Mouse (Mus musculus): ENCODE results near the gene Hcfc2. TPM values are rescaled to one million over a fixed set of nuclear protein-coding genes. Genes with fewer than 3 reads are reported as not detected.

The Hcfc2 gene
- 11.4 and 16.3 TPM in 2 replicates for polyA plus RNA-seq (2015; fragmentation: Nextera tagmentation; extraction: Ambion mirVana)

GRCm38 (mm10) chr10:82695956-82696355 lies at the start of gene Hcfc2:
Gene Hcfc2 (plus strand): TSS chr10:82696160.
- ATAC-seq (ENCODE audit: low read depth) (no peak), DNase-seq (no peak)
- Histone ChIP-seq H3K9ac (no peak within 1 kb of the TSS), H3K4me3 (replicated peaks) (no peak within 1 kb of the TSS), H3K36me3 (no peaks in the 10 kb centered on the region), H3K4me1 (replicated peaks) (peaks cover 39% of the 10 kb centered on the region), H3K27me3 (peaks cover 7% of the 10 kb centered on the region), H3K9me3 (replicated peaks) (no peaks in the 10 kb centered on the region), H3K27ac (peak within 1 kb of the TSS; percentile 6; the same call in 1 of the 2 replicates), H3K4me2 (no peak within 1 kb of the TSS)
- WGBS (ENCODE audit: insufficient replicate concordance), result 25% methylated on average over 5 of the region's 5 CpGs

- WGBS (ENCODE audit: insufficient replicate concordance), result 68% methylated on average over 17 of the region's 17 CpGs
- no peak overlapping the region for H3K9ac ChIP-seq
- no peaks in the 10 kb centered on the region for H3K9me3 ChIP-seq (replicated peaks)
- DNase-seq, result no peak
- no peak overlapping the region for H3K4me3 ChIP-seq (replicated peaks)
- H3K27ac ChIP-seq, result no peak overlapping the region
- peaks cover 61% of the 10 kb centered on the region for H3K36me3 ChIP-seq
- ATAC-seq (ENCODE audit: low read depth), result no peak
- no peak overlapping the region for H3K4me2 ChIP-seq
- no peaks in the 10 kb centered on the region for H3K4me1 ChIP-seq (replicated peaks)
- no peaks in the 10 kb centered on the region for H3K27me3 ChIP-seq
Measured at GRCm38 (mm10) chr10:82647205-82647811, 48.7 kb upstream of the Hcfc2 start.

GRCm38 (mm10) chr10:82651221-82651620 lies 44.7 kb upstream of the Hcfc2 start:
- DNase-seq, result no peak
- Histone ChIP-seq H3K9ac (no peak overlapping the region), H3K27me3 (no peaks in the 10 kb centered on the region), H3K4me1 (replicated peaks) (no peaks in the 10 kb centered on the region), H3K9me3 (replicated peaks) (no peaks in the 10 kb centered on the region), H3K27ac (no peak overlapping the region), H3K36me3 (peaks cover 26% of the 10 kb centered on the region), H3K4me2 (no peak overlapping the region), H3K4me3 (replicated peaks) (no peak overlapping the region)
- ATAC-seq (ENCODE audit: low read depth), result no peak
- 83% methylated on average over 5 of the region's 5 CpGs for WGBS (ENCODE audit: insufficient replicate concordance)

- Histone ChIP-seq H3K36me3 (peaks cover 14% of the 10 kb centered on the region), H3K9me3 (replicated peaks) (no peaks in the 10 kb centered on the region), H3K4me3 (replicated peaks) (no peak overlapping the region), H3K27me3 (no peaks in the 10 kb centered on the region), H3K27ac (no peak overlapping the region), H3K4me1 (replicated peaks) (no peaks in the 10 kb centered on the region), H3K4me2 (no peak overlapping the region), H3K9ac (no peak overlapping the region)
- DNase-seq (no peak), ATAC-seq (ENCODE audit: low read depth) (no peak)
- 62% methylated on average over 5 of the region's 5 CpGs for WGBS (ENCODE audit: insufficient replicate concordance)
Measured at GRCm38 (mm10) chr10:82652625-82653024, 43.3 kb upstream of the Hcfc2 start.

GRCm38 (mm10) chr10:82654581-82654980 lies 41.4 kb upstream of the Hcfc2 start:
- DNase-seq (no peak), ATAC-seq (ENCODE audit: low read depth) (no peak)
- Histone ChIP-seq H3K4me1 (replicated peaks) (no peaks in the 10 kb centered on the region), H3K4me2 (no peak overlapping the region), H3K27me3 (no peaks in the 10 kb centered on the region), H3K9ac (no peak overlapping the region), H3K9me3 (replicated peaks) (no peaks in the 10 kb centered on the region), H3K4me3 (replicated peaks) (no peak overlapping the region), H3K36me3 (peaks cover 8% of the 10 kb centered on the region), H3K27ac (no peak overlapping the region)
- 78% methylated on average over 3 of the region's 3 CpGs for WGBS (ENCODE audit: insufficient replicate concordance)

- WGBS (ENCODE audit: insufficient replicate concordance), result 71% methylated on average over 8 of the region's 8 CpGs
- no peak overlapping the region for H3K4me2 ChIP-seq
- no peak overlapping the region for H3K4me3 ChIP-seq (replicated peaks)
- no peaks in the 10 kb centered on the region for H3K27me3 ChIP-seq
- no peak for DNase-seq
- H3K4me1 ChIP-seq (replicated peaks), result peaks cover 3% of the 10 kb centered on the region
- H3K36me3 ChIP-seq, result no peaks in the 10 kb centered on the region
- no peak for ATAC-seq (ENCODE audit: low read depth)
- no peak overlapping the region for H3K9ac ChIP-seq
- H3K9me3 ChIP-seq (replicated peaks), result no peaks in the 10 kb centered on the region
- H3K27ac ChIP-seq, result no peak overlapping the region
Measured at GRCm38 (mm10) chr10:82661820-82662219, 34.1 kb upstream of the Hcfc2 start.

GRCm38 (mm10) chr10:82662267-82662990 lies 33.5 kb upstream of the Hcfc2 start:
- Histone ChIP-seq H3K36me3 (no peaks in the 10 kb centered on the region), H3K27ac (no peak overlapping the region), H3K4me1 (replicated peaks) (peaks cover 5% of the 10 kb centered on the region), H3K4me3 (replicated peaks) (no peak overlapping the region), H3K9ac (no peak overlapping the region), H3K9me3 (replicated peaks) (no peaks in the 10 kb centered on the region), H3K4me2 (no peak overlapping the region), H3K27me3 (no peaks in the 10 kb centered on the region)
- DNase-seq (no peak), ATAC-seq (ENCODE audit: low read depth) (no peak)
- 60% methylated on average over 14 of the region's 14 CpGs for WGBS (ENCODE audit: insufficient replicate concordance)

GRCm38 (mm10) chr10:82663289-82663688 lies 32.7 kb upstream of the Hcfc2 start:
- H3K27ac ChIP-seq, result no peak overlapping the region
- DNase-seq (no peak), ATAC-seq (ENCODE audit: low read depth) (no peak)
- H3K9ac ChIP-seq, result no peak overlapping the region
- no peaks in the 10 kb centered on the region for H3K36me3 ChIP-seq
- H3K4me1 ChIP-seq (replicated peaks), result peaks cover 5% of the 10 kb centered on the region
- no peaks in the 10 kb centered on the region for H3K27me3 ChIP-seq
- no peak overlapping the region for H3K4me3 ChIP-seq (replicated peaks)
- H3K4me2 ChIP-seq, result no peak overlapping the region
- 62% methylated on average over 2 of the region's 2 CpGs for WGBS (ENCODE audit: insufficient replicate concordance)
- no peaks in the 10 kb centered on the region for H3K9me3 ChIP-seq (replicated peaks)

GRCm38 (mm10) chr10:82665951-82666350 lies 30.0 kb upstream of the Hcfc2 start:
- DNase-seq (no peak), ATAC-seq (ENCODE audit: low read depth) (no peak)
- WGBS (ENCODE audit: insufficient replicate concordance), result 49% methylated on average over 3 of the region's 3 CpGs
- no peaks in the 10 kb centered on the region for H3K36me3 ChIP-seq
- H3K4me3 ChIP-seq (replicated peaks), result no peak overlapping the region
- peaks cover 5% of the 10 kb centered on the region for H3K4me1 ChIP-seq (replicated peaks)
- no peaks in the 10 kb centered on the region for H3K9me3 ChIP-seq (replicated peaks)
- no peak overlapping the region for H3K27ac ChIP-seq
- H3K27me3 ChIP-seq, result no peaks in the 10 kb centered on the region
- H3K9ac ChIP-seq, result no peak overlapping the region
- no peak overlapping the region for H3K4me2 ChIP-seq

GRCm38 (mm10) chr10:82666436-82667234 lies 29.3 kb upstream of the Hcfc2 start:
- Histone ChIP-seq H3K27ac (no peak overlapping the region), H3K9me3 (replicated peaks) (no peaks in the 10 kb centered on the region), H3K4me3 (replicated peaks) (no peak overlapping the region), H3K4me1 (replicated peaks) (peaks cover 5% of the 10 kb centered on the region), H3K27me3 (no peaks in the 10 kb centered on the region), H3K4me2 (peak overlapping the region; percentile 51), H3K36me3 (no peaks in the 10 kb centered on the region), H3K9ac (peak overlapping the region; percentile 41; the same call in 1 of the 2 replicates)
- peak; percentile 82 for ATAC-seq (ENCODE audit: low read depth)
- peak; percentile 58 for DNase-seq
- WGBS (ENCODE audit: insufficient replicate concordance), result 15% methylated on average over 22 of the region's 22 CpGs

GRCm38 (mm10) chr10:82670205-82670604 lies 25.8 kb upstream of the Hcfc2 start:
- no peak overlapping the region for H3K4me3 ChIP-seq (replicated peaks)
- no peak overlapping the region for H3K27ac ChIP-seq
- H3K4me2 ChIP-seq, result no peak overlapping the region
- peaks cover 5% of the 10 kb centered on the region for H3K4me1 ChIP-seq (replicated peaks)
- no peak overlapping the region for H3K9ac ChIP-seq
- H3K36me3 ChIP-seq, result no peaks in the 10 kb centered on the region
- no peak for ATAC-seq (ENCODE audit: low read depth)
- H3K27me3 ChIP-seq, result no peaks in the 10 kb centered on the region
- DNase-seq, result no peak
- no peaks in the 10 kb centered on the region for H3K9me3 ChIP-seq (replicated peaks)
- WGBS (ENCODE audit: insufficient replicate concordance), result 34% methylated on average over 6 of the region's 6 CpGs

Measured in liver, embryonic 13.5 days (tissue).